Mouse (Mus musculus) G1E (cell line): Measurements from ENCODE around the gene Brpf1.

Experiments
- CTCF ChIP-seq: IDR thresholded peaks from 2 replicates; pipeline ENCODE4 v1.5.1; 2012; ENCODE audit warnings: low read depth, low read length, inconsistent platforms, mixed read lengths
- GATA1 ChIP-seq: IDR thresholded peaks from 2 replicates; pipeline ENCODE4 v1.6.1; 2012; ENCODE audit warnings: borderline replicate concordance, low read length, inconsistent platforms, mixed read lengths
- GATA2 ChIP-seq: IDR thresholded peaks from 2 replicates; pipeline ENCODE4 v1.6.1; 2012; ENCODE audit warnings: low read depth, low read length, inconsistent platforms, borderline replicate concordance
- POLR2AphosphoS5 ChIP-seq: IDR thresholded peaks from 2 replicates; pipeline ENCODE4 v1.6.1; 2012; ENCODE audit warnings: low read depth, low read length, inconsistent platforms; ENCODE audit not compliant: insufficient replicate concordance
- TAL1 ChIP-seq: conservative IDR thresholded peaks from 2 replicates; pipeline ENCODE4 v1.6.1; 2012; ENCODE audit warnings: low read depth, low read length, inconsistent platforms, mixed read lengths

DNA sequence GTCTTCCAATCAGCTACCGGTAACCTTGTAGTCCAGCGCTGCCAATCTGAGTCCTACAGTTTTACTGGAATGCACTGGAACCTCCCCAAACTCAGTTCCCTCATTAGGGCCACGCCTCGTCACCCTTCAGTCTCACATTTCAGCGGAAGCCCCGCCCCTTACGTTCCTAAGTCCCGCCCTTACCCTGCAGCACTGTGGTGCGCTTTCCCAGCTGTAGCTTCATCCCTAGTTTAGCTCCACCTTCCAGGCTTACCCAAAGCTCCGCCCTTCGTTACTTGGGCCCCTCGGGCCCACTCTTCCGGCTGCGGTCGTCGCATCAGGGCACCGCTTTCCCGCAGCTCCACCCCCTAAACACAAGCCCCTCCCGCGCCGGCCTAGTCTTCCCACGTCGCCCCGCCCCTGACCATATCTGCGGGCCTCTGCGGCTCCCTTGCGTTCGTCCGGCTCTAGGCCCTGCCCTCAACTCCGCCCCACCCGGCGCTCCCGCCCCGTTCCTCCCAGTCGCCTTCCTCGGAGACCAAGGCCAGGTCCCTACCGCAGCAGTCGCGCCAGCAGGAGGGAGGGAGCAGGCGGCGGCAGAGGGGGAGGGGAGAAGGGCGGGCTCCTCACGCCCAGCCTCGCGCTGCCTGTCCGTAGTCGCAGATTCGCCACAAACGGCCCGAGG lies 483 bp upstream of the Brpf1 start:
- no peak for TF ChIP-seq CTCF
- no peak for TF ChIP-seq GATA1
- no peak for TF ChIP-seq TAL1
- TF ChIP-seq POLR2AphosphoS5, result no peak
- TF ChIP-seq GATA2, result no peak
